Mouse (Mus musculus) hindbrain, embryonic 14.5 days (tissue): Measurements from ENCODE around the gene Angptl8. TPM values are rescaled to one million over a fixed set of nuclear protein-coding genes. Genes with fewer than 3 reads are reported as not detected.
"Not testable (repeated sequence)": the region's sequence is repeated elsewhere in the genome, so short reads cannot be mapped to it uniquely, and the experiment has no call there.

Experiments
- ATAC-seq: fragments of 200-750 bp; cut with Nextera tagmentation; 2 replicates; pipeline ENCODE4 v1.8.0; 2017; ENCODE audit warnings: moderate number of reproducible peaks, mild to moderate bottlenecking, moderate TSS enrichment, moderate library complexity; ENCODE audit not compliant: low FRiP score
- DNase-seq: peaks from one replicate; pipeline ENCODE4 v3.0.0-alpha.2; 2015; ENCODE audit warnings: low spot score
- H3K27ac ChIP-seq: fragments of 300-500 bp; sonication (generic); 2 replicates; pipeline ENCODE4 v1.5.1; 2014; ENCODE audit warnings: mild to moderate bottlenecking, moderate library complexity
- H3K27me3 ChIP-seq: fragments of 300-500 bp; sonication (generic); 2 replicates; pipeline ENCODE4 v1.6.1; 2014; ENCODE audit warnings: mild to moderate bottlenecking, low read length, mixed read lengths; ENCODE audit not compliant: control insufficient read depth, insufficient read depth
- H3K36me3 ChIP-seq: fragments of 300-500 bp; sonication (generic); replicated peaks from 2 replicates; pipeline ENCODE4 v1.6.1; 2014; ENCODE audit not compliant: control insufficient read depth, insufficient read depth
- H3K4me1 ChIP-seq: fragments of 300-500 bp; sonication (generic); replicated peaks from 2 replicates; pipeline ENCODE4 v1.6.1; 2014; ENCODE audit warnings: antibody characterized with exemption, low read length, mixed read lengths; ENCODE audit not compliant: control insufficient read depth, insufficient read depth
- H3K4me2 ChIP-seq: fragments of 300-500 bp; sonication (generic); replicated peaks from 2 replicates; pipeline ENCODE4 v1.6.1; 2014; ENCODE audit warnings: mild to moderate bottlenecking, moderate library complexity
- H3K4me3 ChIP-seq: fragments of 300-500 bp; sonication (generic); replicated peaks from 2 replicates; pipeline ENCODE4 v1.5.1; 2014; ENCODE audit warnings: mild to moderate bottlenecking, low read length
- H3K9ac ChIP-seq: fragments of 300-500 bp; sonication (generic); 2 replicates; pipeline ENCODE4 v1.6.1; 2014
- H3K9me3 ChIP-seq: fragments of 300-500 bp; sonication (generic); 2 replicates; pipeline ENCODE4 v1.6.1; 2016; ENCODE audit warnings: low read length; ENCODE audit not compliant: control insufficient read depth
- WGBS: fragments of 180-500 bp; shearing (Covaris S2); extraction: QIAGEN DNeasy Blood & Tissue Kit; methylation state at CpG from one replicate; pipeline ENCODE4 v1.1.7; 2014; 5-methylcytosine and 5-hydroxymethylcytosine counted together
- polyA plus RNA-seq: library from polyadenylated mRNA; unstranded; fragments of >200 nt; fragmentation: Nextera tagmentation; extraction: Ambion mirVana; gene quantifications from 2 replicates; pipeline ENCODE4 v1.2.1, GENCODE M21; 2014

Gene Angptl8
- polyA plus RNA-seq, 1 experiment from 2014 or later: 0.62 TPM

- Histone ChIP-seq H3K36me3 (no peaks in the 10 kb centered on the region), H3K9ac (no peak overlapping the region), H3K4me2 (no peak overlapping the region), H3K4me3 (no peak overlapping the region), H3K27ac (no peak overlapping the region), H3K9me3 (peaks cover 5% of the 10 kb centered on the region), H3K27me3 (no peaks in the 10 kb centered on the region), H3K4me1 (no peaks in the 10 kb centered on the region)
- 48% methylated on average over 1 of the region's 1 CpGs for WGBS
- ATAC-seq (no peak), DNase-seq (no peak)
These were observed 26.9 kb downstream of the Angptl8 start for GRCm38 (mm10) chr9:21862181-21862580.

GRCm38 (mm10) chr9:21865673-21866398 is 30.5 kb downstream of the Angptl8 start:
- Histone ChIP-seq H3K9me3 (peaks cover 5% of the 10 kb centered on the region), H3K27me3 (no peaks in the 10 kb centered on the region), H3K36me3 (no peaks in the 10 kb centered on the region), H3K9ac (no peak overlapping the region), H3K27ac (peak overlapping the region; percentile 57), H3K4me1 (0 out of 2 replicates have a peak, but pooled peaks cover under 1% of the 10 kb centered on the region), H3K4me2 (no peak overlapping the region), H3K4me3 (no peak overlapping the region)
- no peak for ATAC-seq
- WGBS: 78% methylated on average over 5 of the region's 5 CpGs
- DNase-seq: no peak

GRCm38 (mm10) chr9:21866641-21867040 is 31.3 kb downstream of the Angptl8 start:
- Histone ChIP-seq H3K4me2 (no peak overlapping the region), H3K9ac (no peak overlapping the region), H3K9me3 (peaks cover 5% of the 10 kb centered on the region), H3K4me1 (0 out of 2 replicates have a peak, but pooled peaks cover 4% of the 10 kb centered on the region), H3K4me3 (no peak overlapping the region), H3K36me3 (no peaks in the 10 kb centered on the region), H3K27me3 (no peaks in the 10 kb centered on the region), H3K27ac (no peak overlapping the region)
- WGBS: 62% methylated on average over 2 of the region's 2 CpGs
- DNase-seq (no peak), ATAC-seq (no peak)

- no peak overlapping the region for H3K27ac ChIP-seq
- DNase-seq (no peak), ATAC-seq (no peak)
- no peak overlapping the region for H3K9ac ChIP-seq
- no peak overlapping the region for H3K4me3 ChIP-seq
- H3K27me3 ChIP-seq: no peaks in the 10 kb centered on the region
- no peaks in the 10 kb centered on the region for H3K9me3 ChIP-seq
- WGBS: 81% methylated on average over 3 of the region's 3 CpGs
- no peaks in the 10 kb centered on the region for H3K36me3 ChIP-seq
- no peak overlapping the region for H3K4me2 ChIP-seq
- H3K4me1 ChIP-seq: 0 out of 2 replicates have a peak, but pooled peaks cover 4% of the 10 kb centered on the region
These were observed 32.4 kb downstream of the Angptl8 start for GRCm38 (mm10) chr9:21867726-21868125.

- H3K27me3 ChIP-seq, H3K9me3 ChIP-seq, ATAC-seq, H3K9ac ChIP-seq, H3K4me2 ChIP-seq, DNase-seq, H3K4me3 ChIP-seq, H3K27ac ChIP-seq, H3K36me3 ChIP-seq, H3K4me1 ChIP-seq: not testable (repeated sequence)
- 57% methylated on average over 7 of the region's 7 CpGs for WGBS
These were observed 34.0 kb downstream of the Angptl8 start for GRCm38 (mm10) chr9:21869290-21869689.

- no peaks in the 10 kb centered on the region for H3K27me3 ChIP-seq
- DNase-seq (peak; percentile 69), ATAC-seq (peak; percentile 27; the same call in 1 of the 2 replicates)
- H3K9ac ChIP-seq: no peak overlapping the region; the same call in 1 of the 2 replicates
- H3K9me3 ChIP-seq: no peaks in the 10 kb centered on the region
- WGBS: 15% methylated on average over 20 of the region's 20 CpGs
- 0 out of 2 replicates have a peak, but pooled peaks cover 4% of the 10 kb centered on the region for H3K4me1 ChIP-seq
- H3K4me2 ChIP-seq: peak overlapping the region; percentile 44
- H3K27ac ChIP-seq: no peak overlapping the region
- H3K36me3 ChIP-seq: no peaks in the 10 kb centered on the region
- peak overlapping the region; percentile 2; the same call in 1 of the 2 replicates for H3K4me3 ChIP-seq
These were observed 35.7 kb downstream of the Angptl8 start for GRCm38 (mm10) chr9:21870879-21871524.

GRCm38 (mm10) chr9:21872204-21872603 is 36.9 kb downstream of the Angptl8 start:
- no peak overlapping the region for H3K27ac ChIP-seq
- H3K9me3 ChIP-seq: no peaks in the 10 kb centered on the region
- WGBS: 59% methylated on average over 4 of the region's 4 CpGs
- no peaks in the 10 kb centered on the region for H3K36me3 ChIP-seq
- no peak for DNase-seq
- no peak overlapping the region for H3K9ac ChIP-seq
- H3K4me1 ChIP-seq: 0 out of 2 replicates have a peak, but pooled peaks cover 4% of the 10 kb centered on the region
- no peak overlapping the region for H3K4me3 ChIP-seq
- no peaks in the 10 kb centered on the region for H3K27me3 ChIP-seq
- no peak for ATAC-seq
- H3K4me2 ChIP-seq: no peak overlapping the region

- H3K36me3 ChIP-seq: no peaks in the 10 kb centered on the region
- H3K27me3 ChIP-seq: no peaks in the 10 kb centered on the region
- no peaks in the 10 kb centered on the region for H3K4me1 ChIP-seq
- no peak overlapping the region for H3K4me3 ChIP-seq
- no peaks in the 10 kb centered on the region for H3K9me3 ChIP-seq
- H3K27ac ChIP-seq: no peak overlapping the region
- H3K4me2 ChIP-seq: no peak overlapping the region
- H3K9ac ChIP-seq: no peak overlapping the region
- ATAC-seq (no peak), DNase-seq (no peak)
- 62% methylated on average over 3 of the region's 3 CpGs for WGBS
These were observed 41.3 kb downstream of the Angptl8 start for GRCm38 (mm10) chr9:21876601-21877000.
